Mouse (Mus musculus) brain, embryonic 14.5 days (tissue): ENCODE measurements around the gene Nmnat2.

Experiments used
- CTCF ChIP-seq: fragments of 200-500 bp; IDR thresholded peaks from 2 replicates; pipeline ENCODE4 v1.5.1; 2012; ENCODE audit warnings: inconsistent platforms, mild to moderate bottlenecking, moderate library complexity, borderline replicate concordance; ENCODE audit not compliant: insufficient read depth, insufficient read length; ENCODE audit errors: extremely low read depth
- POLR2A ChIP-seq: fragments of 200-500 bp; IDR thresholded peaks from 2 replicates; pipeline ENCODE4 v1.6.1; 2012; ENCODE audit warnings: mild to moderate bottlenecking, inconsistent platforms, borderline replicate concordance; ENCODE audit not compliant: poor library complexity, insufficient read depth, insufficient read length, severe bottlenecking; ENCODE audit errors: extremely low read depth

- TF ChIP-seq CTCF, result no peak
- TF ChIP-seq POLR2A, result no peak
Measured at GRCm38 (mm10) chr1:153006761-153007160, 52.0 kb downstream of the Nmnat2 start.
